Mouse (Mus musculus): Measurements from ENCODE around the gene Hectd3. TPM values are rescaled to one million over a fixed set of nuclear protein-coding genes. Genes with fewer than 3 reads are reported as not detected.

The Hectd3 gene
- total RNA-seq (2021): 10 to 100 TPM; 24.8 to 27.0 TPM
- long read RNA-seq, experiment 1, full-length matches to known transcripts: 25 of 29 reads
- long read RNA-seq, experiment 1, partial matches to known transcripts: 0 of 29 reads
- long read RNA-seq, experiment 1, other reads (novel, unspliced or antisense): 4 of 29 reads
- long read RNA-seq, experiment 2, full-length matches to known transcripts: 13 of 20 reads
- long read RNA-seq, experiment 2, partial matches to known transcripts: 3 of 20 reads
- long read RNA-seq, experiment 2, other reads (novel, unspliced or antisense): 4 of 20 reads

- peak; percentile 78 for DNase-seq
Observed at GRCm38 (mm10) chr4:116995131-116995797, at the start of gene Hectd3. Hectd3 (plus strand) TSS chr4:116995317.

- peak; percentile 4 for DNase-seq
Observed at GRCm38 (mm10) chr4:116951642-116952041, 43.5 kb upstream of the Hectd3 start.

GRCm38 (mm10) chr4:116954951-116955350 lies 40.2 kb upstream of the Hectd3 start:
- DNase-seq: no peak

- DNase-seq: no peak
Observed at GRCm38 (mm10) chr4:116976503-116976902, 18.6 kb upstream of the Hectd3 start.

GRCm38 (mm10) chr4:116985681-116986080 lies 9.4 kb upstream of the Hectd3 start:
- no peak for DNase-seq

GRCm38 (mm10) chr4:116986400-116987121 lies 8.6 kb upstream of the Hectd3 start:
- peak; percentile 86 for DNase-seq

- no peak for DNase-seq
Observed at GRCm38 (mm10) chr4:116987122-116987456, 8.0 kb upstream of the Hectd3 start.

- no peak for DNase-seq
Observed at GRCm38 (mm10) chr4:116989731-116990130, 5.4 kb upstream of the Hectd3 start.

- DNase-seq: peak; percentile 87
Observed at GRCm38 (mm10) chr4:116991366-116991765, 3.8 kb upstream of the Hectd3 start.

- peak; percentile 96 for DNase-seq
Observed at GRCm38 (mm10) chr4:116993672-116994621, 1.2 kb upstream of the Hectd3 start, which contains the start of gene Urod. Urod (minus strand) TSS chr4:116994413.

GRCm38 (mm10) chr4:116995798-116996135 lies 650 bp downstream of the Hectd3 start:
- peak; percentile 60 for DNase-seq

GRCm38 (mm10) chr4:116999513-117000154 lies 4.5 kb downstream of the Hectd3 start:
- no peak for DNase-seq

GRCm38 (mm10) chr4:117001957-117002356 lies 6.8 kb downstream of the Hectd3 start:
- no peak for DNase-seq

GRCm38 (mm10) chr4:117002543-117003521 lies 7.7 kb downstream of the Hectd3 start:
- peak; percentile 73 for DNase-seq

GRCm38 (mm10) chr4:117004649-117005048 lies 9.5 kb downstream of the Hectd3 start:
- DNase-seq: no peak

- DNase-seq: no peak
Observed at GRCm38 (mm10) chr4:117005611-117006400, 10.7 kb downstream of the Hectd3 start.

GRCm38 (mm10) chr4:117007058-117007457 lies 11.9 kb downstream of the Hectd3 start:
- DNase-seq: no peak

GRCm38 (mm10) chr4:117010231-117010630 lies 15.1 kb downstream of the Hectd3 start:
- no peak for DNase-seq

GRCm38 (mm10) chr4:117013596-117013995 lies 18.5 kb downstream of the Hectd3 start:
- no peak for DNase-seq
